Mouse (Mus musculus): Measurements from ENCODE around the gene Gm8909. TPM values are rescaled to one million over a fixed set of nuclear protein-coding genes. Genes with fewer than 3 reads are reported as not detected.

Gene Gm8909
- polyA plus RNA-seq (2012; rRNA removed): 0.17 and 0.55 TPM in 2 replicates

GRCm38 (mm10) chr17:36168039-36168652 is at the start of gene Gm8909:
Gm8909 (minus strand) TSS chr17:36168537.

GRCm38 (mm10) chr17:36190169-36190507 is 21.8 kb upstream of the Gm8909 start, which contains the start of gene H2-T3:
H2-T3 (minus strand) TSS chr17:36190287.

GRCm38 (mm10) chr17:36128968-36129817 is 39.1 kb downstream of the Gm8909 start, which contains the start of gene Gm7030:
Gm7030 (minus strand) TSS chr17:36129425.

GRCm38 (mm10) chr17:36121352-36122020 is 46.9 kb downstream of the Gm8909 start, which contains the start of gene Gm19684:
Gm19684 (plus strand) TSS chr17:36121678.

Other genes starting within 250 kb of the Gm8909 start
- gene Abcf1, start 198.8 kb downstream of the Gm8909 start, polyA plus RNA-seq (2012; rRNA removed): 39.1 and 41.5 TPM in 2 replicates
- gene Gnl1, start 188.7 kb downstream of the Gm8909 start, polyA plus RNA-seq (2012; rRNA removed): 9.6 and 12.7 TPM in 2 replicates
- gene Prr3, start 188.3 kb downstream of the Gm8909 start, polyA plus RNA-seq (2012; rRNA removed): 6.3 and 6.9 TPM in 2 replicates
- 0.18 and 0.83 TPM in 2 replicates for gene H2-T24, start 148.0 kb downstream of the Gm8909 start, polyA plus RNA-seq (2012; rRNA removed)
- 60.2 and 70.8 TPM in 2 replicates for gene H2-T23, start 135.7 kb downstream of the Gm8909 start, polyA plus RNA-seq (2012; rRNA removed)
- 13.8 and 15.3 TPM in 2 replicates for gene H2-T22, start 125.8 kb downstream of the Gm8909 start, polyA plus RNA-seq (2012; rRNA removed)
- gene Gm6034, start 125.6 kb downstream of the Gm8909 start, polyA plus RNA-seq (2012; rRNA removed): 0.05 and 0.11 TPM in 2 replicates
- gene Gm11127, start 110.2 kb downstream of the Gm8909 start, polyA plus RNA-seq (2012; rRNA removed): 0.05 TPM in 1 of 2 replicates, not detected in the other
- 0.12 TPM in 1 of 2 replicates, not detected in the other for gene Gm19684, start 46.9 kb downstream of the Gm8909 start, polyA plus RNA-seq (2012; rRNA removed)
- not detected in 2 replicates for gene Gm7030, start 39.1 kb downstream of the Gm8909 start, polyA plus RNA-seq (2012; rRNA removed)
- not detected in 2 replicates for gene H2-T3, start 21.8 kb upstream of the Gm8909 start, polyA plus RNA-seq (2012; rRNA removed)
- gene Rpp21, start 89.5 kb upstream of the Gm8909 start, polyA plus RNA-seq (2012; rRNA removed): 77.7 and 108 TPM in 2 replicates
- 4.6 and 4.7 TPM in 2 replicates for gene Trim39, start 103.7 kb upstream of the Gm8909 start, polyA plus RNA-seq (2012; rRNA removed)
- gene H2-M10.2, start 118.0 kb upstream of the Gm8909 start, polyA plus RNA-seq (2012; rRNA removed): not detected in 2 replicates
- not detected in 2 replicates for gene H2-M10.1, start 157.6 kb upstream of the Gm8909 start, polyA plus RNA-seq (2012; rRNA removed)
- gene H2-M10.3, start 199.9 kb upstream of the Gm8909 start, polyA plus RNA-seq (2012; rRNA removed): not detected in 2 replicates